Mouse (Mus musculus) Muller cell, postnatal 12 days (primary cell): ENCODE measurements at regions not wholly inside any gene's neighbourhood (a gene's known extent, or its start where the extent isn't known, plus 50 kb on each side); places are given as distances from the start of the nearest gene placed in this dataset.
A peak's percentile ranks its signal among the peaks of the same experiment; 100 is the strongest.

Experiments used
- DNase-seq: peaks from one replicate; pipeline ENCODE4 v3.0.0-alpha.2; 2015; ENCODE audit errors: inconsistent ontology term

GRCm38 (mm10) chr8:12136178-12136455, 142.5 kb upstream of the A230072I06Rik start:
- no peak for DNase-seq

GRCm38 (mm10) chr8:12137496-12137895, 141.1 kb upstream of the A230072I06Rik start:
- no peak for DNase-seq

GRCm38 (mm10) chr8:12137913-12138312, 140.7 kb upstream of the A230072I06Rik start:
- DNase-seq, result no peak

- peak; percentile 63 for DNase-seq
These were observed 126.9 kb upstream of the A230072I06Rik start for GRCm38 (mm10) chr8:12151679-12152078.

GRCm38 (mm10) chr8:12152825-12153224, 125.8 kb upstream of the A230072I06Rik start:
- DNase-seq, result no peak

- no peak for DNase-seq
These were observed 121.7 kb upstream of the A230072I06Rik start for GRCm38 (mm10) chr8:12156893-12157292.

GRCm38 (mm10) chr8:12158188-12158587, 120.4 kb upstream of the A230072I06Rik start:
- no peak for DNase-seq

- peak; percentile 27 for DNase-seq
These were observed 115.5 kb upstream of the A230072I06Rik start for GRCm38 (mm10) chr8:12162921-12163705.

GRCm38 (mm10) chr8:12165487-12166152, 113.0 kb upstream of the A230072I06Rik start:
- no peak for DNase-seq

GRCm38 (mm10) chr8:12171788-12172187, 106.8 kb upstream of the A230072I06Rik start:
- DNase-seq, result no peak

GRCm38 (mm10) chr8:12175496-12175895, 103.1 kb upstream of the A230072I06Rik start:
- no peak for DNase-seq

- no peak for DNase-seq
These were observed 94.0 kb upstream of the A230072I06Rik start for GRCm38 (mm10) chr8:12184666-12185065.

GRCm38 (mm10) chr8:12187366-12187765, 91.3 kb upstream of the A230072I06Rik start:
- no peak for DNase-seq

- no peak for DNase-seq
These were observed 90.2 kb upstream of the A230072I06Rik start for GRCm38 (mm10) chr8:12188451-12188850.

GRCm38 (mm10) chr8:12188960-12189359, 89.7 kb upstream of the A230072I06Rik start:
- no peak for DNase-seq

GRCm38 (mm10) chr8:12192006-12192405, 86.6 kb upstream of the A230072I06Rik start:
- DNase-seq, result no peak

- no peak for DNase-seq
These were observed 72.7 kb upstream of the A230072I06Rik start for GRCm38 (mm10) chr8:12205909-12206308.

- no peak for DNase-seq
These were observed 71.2 kb upstream of the A230072I06Rik start for GRCm38 (mm10) chr8:12207412-12207811.

GRCm38 (mm10) chr8:12213774-12214173, 64.8 kb upstream of the A230072I06Rik start:
- no peak for DNase-seq

GRCm38 (mm10) chr8:12214205-12215019, 64.2 kb upstream of the A230072I06Rik start:
- DNase-seq, result no peak

- no peak for DNase-seq
These were observed 57.1 kb upstream of the A230072I06Rik start for GRCm38 (mm10) chr8:12221506-12221905.

- DNase-seq, result no peak
These were observed 55.2 kb upstream of the A230072I06Rik start for GRCm38 (mm10) chr8:12223376-12223775.
